Mouse (Mus musculus) kidney, postnatal 4 days (tissue): ENCODE data around the gene Zfand3.

Experiments used
- DNase-seq, 2 experiments: peaks; one replicate each; pipeline ENCODE4 v3.0.0; 2021; ENCODE audit warnings: mixed read lengths in 2 of 2

Zfand3 gene

DNA sequence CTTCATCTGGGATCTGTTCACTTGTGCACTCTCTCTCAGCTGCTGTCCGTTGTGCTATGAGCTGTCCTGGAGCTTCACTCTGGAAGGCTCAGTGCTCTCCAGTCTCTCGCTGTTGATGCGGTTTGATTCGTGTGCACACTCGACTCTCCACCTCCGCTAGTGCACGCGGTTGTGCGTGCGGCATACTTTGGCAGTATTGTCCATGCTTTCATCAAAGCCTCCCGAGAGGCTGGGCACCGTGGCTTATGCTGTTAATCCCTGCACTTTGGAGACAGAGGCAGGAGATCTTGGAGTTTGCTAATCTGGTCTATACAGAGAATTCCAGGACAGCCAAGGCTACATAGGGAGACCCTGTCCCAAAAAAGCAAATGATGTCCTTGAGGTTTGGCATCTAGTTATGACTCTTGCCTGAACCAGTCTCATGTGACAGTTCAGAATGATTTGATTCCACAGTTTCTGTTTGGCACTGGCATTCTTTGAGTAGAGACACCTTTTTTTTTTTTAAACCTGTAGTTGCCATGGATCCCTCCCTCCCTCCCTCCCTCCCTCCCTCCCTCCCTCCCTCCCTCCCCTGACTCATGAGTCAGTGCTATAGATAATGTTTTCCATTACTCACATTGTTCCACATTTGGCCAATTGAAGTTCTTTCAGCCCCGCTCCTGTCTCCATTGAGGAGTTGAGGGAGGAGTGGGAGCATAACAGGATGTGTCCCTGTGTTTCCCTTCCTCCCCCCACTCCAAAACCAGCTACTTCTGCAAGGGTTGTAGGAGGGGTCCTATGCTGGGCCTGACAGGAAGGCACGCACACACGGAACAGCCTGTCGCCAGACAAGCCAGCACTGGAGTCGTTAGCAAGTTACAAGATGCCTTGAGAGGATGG lies 192.1 kb downstream of the Zfand3 start:
- peak; percentile 12 to 29 for DNase-seq

DNA sequence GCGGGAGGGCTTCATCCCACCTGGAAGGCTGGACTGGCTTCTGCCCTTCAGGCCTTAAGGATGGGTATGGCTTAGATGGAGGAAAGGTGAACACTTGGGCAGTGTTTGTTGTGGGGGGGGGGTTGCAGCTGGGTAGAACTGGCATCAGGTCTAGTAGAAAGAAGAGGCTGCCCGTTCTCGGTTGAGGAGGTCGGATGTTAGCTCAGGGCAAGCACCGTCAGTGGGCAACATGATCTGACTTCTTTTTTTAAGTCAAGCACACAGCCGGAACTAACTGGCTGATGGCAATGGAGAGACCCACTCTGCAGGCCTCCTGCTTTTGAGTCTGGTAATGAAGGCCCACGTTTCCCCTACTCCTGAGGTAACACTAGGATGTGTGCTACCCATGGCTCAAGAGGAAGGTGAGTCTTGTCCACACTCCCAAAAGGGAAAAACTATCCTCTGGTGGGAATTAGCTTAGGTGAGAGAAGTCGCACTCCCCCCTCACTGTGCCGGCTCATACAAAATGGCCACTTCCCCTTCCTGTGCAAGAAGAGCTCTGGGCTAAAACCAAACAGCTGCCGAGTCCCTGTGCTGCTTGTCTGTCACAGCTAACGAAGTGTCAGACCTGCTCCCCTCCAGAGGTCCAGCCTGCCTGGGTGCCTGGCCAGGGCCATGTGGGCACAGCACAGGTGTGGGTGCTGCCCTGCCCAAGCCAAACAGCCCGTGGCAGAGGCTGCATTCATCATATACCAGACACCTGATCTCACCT lies 192.9 kb downstream of the Zfand3 start:
- peak; percentile 10 to 39 for DNase-seq

DNA sequence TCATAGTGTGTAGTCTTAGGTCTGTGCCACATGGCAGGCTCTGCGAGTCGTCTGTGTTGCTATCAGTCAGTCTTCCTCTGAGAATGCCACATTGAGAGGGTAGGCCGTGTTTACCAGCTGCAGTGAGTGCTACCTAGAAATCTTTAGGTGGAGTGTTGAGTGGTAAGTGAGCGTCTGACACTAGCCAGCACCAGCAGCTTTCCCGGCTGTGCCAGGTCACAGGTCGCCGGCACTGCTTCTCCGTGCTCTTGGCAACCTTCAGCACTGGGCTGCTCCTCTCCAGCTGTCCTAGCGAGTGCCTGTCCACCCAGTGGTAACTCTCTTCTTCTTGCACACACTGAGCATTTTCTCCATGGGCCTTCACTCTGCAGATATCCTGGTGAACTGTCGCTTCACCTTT lies 193.9 kb downstream of the Zfand3 start:
- peak; percentile 36 to 53 for DNase-seq

DNA sequence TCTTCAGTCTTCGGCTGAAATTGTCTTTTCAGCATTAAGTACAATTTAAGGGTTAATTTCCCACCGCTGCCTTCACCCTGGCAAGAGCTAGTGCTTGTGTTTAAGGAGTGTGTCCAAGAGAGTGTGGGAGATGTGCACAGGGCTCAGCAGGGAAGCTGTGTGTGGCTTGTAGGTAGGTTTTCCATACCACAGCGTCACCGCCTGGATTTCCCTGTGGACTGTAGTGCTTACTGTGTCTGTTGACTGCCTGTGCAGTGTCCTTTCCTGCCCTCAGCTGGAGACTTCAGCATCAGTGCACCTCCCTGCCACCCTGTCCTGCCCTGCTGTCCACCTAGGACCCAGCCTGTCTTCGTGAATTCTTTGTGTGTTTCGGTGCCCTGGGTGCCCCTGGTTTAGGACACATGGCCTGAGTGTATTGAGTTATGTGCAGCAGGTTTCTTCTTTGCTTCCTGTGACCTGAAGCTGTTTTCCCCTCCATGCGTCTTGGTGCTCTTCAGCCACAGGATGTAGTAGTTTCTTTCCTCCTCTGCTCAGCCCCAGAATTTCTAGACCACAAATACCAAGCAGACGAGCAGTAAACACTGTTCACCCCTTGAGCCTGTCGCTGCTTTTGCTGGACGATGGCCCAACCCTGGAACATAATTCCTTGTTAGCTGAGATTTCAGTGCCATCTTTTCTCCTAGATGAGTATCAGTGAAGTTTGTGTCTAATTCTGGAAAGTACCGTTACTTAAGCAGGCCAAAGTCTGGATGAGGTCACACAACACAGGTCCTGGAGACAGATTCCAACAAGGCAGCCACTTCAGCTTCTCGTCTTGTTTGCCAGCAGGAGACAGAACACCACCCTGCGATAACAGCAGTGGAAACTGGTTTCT lies 195.1 kb downstream of the Zfand3 start:
- peak in 1 of 2 experiments; percentile 56 for DNase-seq

DNA sequence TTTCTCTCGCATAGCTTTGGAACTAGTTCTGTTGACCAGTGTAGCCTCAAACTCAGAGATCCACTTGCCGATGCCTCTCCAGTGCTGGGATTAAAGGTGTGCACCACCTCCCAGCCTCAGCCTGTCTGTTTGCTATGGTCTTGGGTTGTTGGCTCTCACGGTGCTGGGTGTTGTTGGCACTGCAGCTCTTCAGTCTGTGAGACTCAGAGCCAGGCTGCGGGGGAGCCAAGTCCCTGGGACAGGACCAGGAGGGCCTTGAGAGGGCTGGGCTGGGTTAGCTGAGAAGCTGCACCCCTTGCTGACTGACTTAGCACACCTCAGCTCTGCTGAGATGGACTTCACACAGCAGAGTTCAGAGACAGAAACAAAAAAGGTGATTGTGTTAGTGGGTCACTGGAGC lies 195.8 kb downstream of the Zfand3 start:
- DNase-seq = no peak

DNA sequence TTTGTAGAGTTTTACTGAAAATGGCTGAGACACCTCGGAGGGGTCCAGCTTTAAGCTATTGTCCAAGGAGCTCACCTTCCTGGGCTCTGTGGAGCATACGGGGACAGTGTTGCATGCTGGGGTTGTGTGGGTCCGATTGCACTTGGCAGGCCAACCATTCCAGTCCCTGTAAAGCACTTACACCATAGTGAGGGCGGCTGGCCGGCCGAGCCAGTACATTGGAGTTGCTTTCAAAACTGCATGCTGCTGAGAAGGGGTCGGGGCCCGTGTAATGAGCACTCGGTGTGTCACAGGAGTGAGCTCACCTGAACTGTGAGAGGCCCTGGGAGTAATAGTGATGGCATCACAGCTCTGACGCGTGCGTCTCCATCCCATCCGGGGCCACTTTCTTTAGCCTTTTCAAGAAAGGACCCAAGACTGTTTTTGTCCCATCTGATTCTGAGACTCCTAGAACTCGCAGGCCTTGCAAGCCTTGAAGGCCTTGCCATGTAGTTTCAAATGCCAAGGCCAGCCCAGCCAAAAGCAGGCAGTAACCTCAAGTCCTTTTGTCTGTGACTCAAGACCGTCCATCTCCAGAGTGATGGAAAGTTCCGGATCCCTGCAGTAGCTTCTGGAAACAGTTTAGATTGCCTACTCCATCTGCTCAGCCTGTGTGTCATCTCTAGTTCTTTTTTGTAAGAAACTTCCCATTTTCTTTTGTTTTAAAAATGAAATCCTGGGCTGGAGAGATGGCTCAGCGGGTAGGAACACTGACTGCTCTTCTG lies 200.7 kb downstream of the Zfand3 start:
- no peak for DNase-seq

DNA sequence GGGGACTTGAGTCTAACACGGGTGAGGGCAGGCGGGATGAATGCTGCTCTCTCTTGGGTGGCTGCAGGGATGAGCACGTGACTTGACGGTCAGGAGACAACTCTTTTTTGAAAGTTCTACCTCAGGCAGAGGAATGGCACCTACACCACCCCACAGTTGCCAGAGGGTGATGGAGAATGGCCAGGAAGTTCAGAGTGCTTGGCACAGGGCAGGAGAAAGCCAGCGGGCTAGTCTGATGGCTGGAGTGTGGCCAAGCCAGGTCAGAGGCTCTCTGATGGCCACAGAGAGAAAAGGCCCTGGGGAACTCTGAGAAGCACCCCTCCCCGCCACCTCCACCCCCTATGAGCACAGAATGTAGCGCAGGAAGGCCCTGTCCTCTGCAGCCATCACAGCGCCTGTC lies 205.7 kb downstream of the Zfand3 start:
- no peak for DNase-seq

DNA sequence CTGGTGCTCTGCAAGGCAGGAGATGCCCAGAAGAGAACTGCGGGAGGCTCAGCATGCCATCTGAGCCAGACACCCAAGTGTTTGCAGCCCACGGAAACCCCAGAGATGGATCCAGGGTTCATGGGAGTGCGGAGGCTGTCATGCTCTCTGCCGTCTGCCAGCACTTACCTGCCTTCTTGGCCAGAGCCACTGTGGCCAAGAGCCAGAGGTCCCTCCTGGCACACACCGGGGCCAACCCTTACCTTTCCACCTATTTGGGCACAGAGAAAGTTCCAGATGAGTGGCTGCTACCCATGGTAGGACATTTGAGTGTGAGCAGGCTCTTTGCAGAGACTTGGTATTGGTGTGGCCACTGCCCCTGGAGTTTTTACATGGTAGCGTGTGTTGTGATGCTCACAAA lies 206.4 kb downstream of the Zfand3 start:
- DNase-seq = no peak

DNA sequence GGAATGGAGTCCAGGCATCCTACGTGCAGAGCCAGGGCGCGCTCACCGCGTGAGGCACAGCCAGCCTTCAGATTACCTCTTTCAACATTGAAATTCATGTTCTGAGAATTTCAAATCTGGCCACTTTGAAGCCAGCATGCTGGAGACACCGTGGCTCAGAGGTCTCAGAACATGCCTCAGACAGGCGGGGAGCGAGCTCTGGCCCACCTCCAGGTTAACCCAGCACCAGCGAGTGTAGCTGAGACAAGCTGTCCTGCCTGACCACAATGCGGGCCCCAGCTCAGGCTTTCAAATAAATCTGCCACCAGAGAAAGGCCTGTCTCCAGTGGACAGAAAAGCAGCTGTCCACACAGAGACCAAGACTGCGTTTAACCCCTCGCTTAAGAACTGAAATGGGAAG lies 208.1 kb downstream of the Zfand3 start:
- DNase-seq = peak; percentile 59 to 67

DNA sequence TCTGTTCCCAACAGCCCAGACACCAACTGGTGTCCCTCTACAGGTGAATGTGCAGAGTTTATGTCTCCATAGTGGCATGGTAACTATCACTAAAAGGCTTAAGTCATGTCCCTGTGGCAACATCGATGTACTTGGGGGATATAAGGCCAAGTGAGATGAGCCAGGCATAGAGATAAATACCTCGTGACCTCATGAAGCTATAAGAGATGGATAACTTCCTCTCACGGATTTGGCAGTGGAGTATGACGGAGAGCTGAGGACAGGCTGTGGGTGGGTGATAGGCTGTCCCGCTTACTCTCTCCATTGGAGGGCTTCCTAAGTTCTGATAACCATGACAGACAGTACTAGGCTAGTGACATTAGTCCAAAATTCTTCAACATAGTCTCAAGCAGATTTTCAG lies 208.8 kb downstream of the Zfand3 start:
- no peak for DNase-seq

DNA sequence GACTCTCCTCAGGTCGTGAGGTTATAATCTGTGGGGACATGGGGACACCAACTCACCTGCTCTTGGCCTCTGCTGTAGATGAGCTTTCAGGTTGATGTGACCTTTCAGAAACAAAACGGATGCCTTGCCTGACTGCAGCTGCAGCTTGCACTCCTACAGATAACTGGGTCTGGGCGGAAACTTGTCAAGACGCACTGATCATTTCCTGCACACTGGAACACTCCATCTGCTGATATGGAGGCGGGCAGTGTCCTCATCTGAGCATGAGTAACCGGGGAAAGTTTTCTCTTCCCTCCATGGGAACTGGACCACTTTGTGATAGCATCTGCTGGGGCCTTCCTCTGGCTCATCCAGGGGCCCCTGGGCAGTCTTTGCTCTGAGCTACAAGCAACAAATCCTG lies 209.9 kb downstream of the Zfand3 start:
- no peak for DNase-seq

DNA sequence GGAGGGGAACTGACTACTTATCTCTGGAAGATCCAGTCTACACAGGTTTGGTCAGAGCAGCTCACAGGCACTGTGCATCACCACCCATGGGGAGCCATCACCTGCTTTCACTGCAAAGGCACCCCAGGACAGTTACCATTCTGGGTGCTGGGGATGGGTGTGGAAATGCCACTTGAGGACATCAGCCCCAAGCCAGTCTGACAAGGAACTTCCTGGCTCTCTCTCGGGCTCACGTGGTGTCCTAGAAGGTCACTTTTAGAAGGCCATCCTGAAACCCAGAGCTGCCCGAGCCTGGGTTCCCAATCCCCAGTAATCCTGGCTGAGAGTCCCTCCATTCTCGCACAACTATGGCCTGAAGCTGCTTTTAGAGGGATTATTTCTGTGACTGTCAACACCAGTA lies 211.2 kb downstream of the Zfand3 start:
- no peak for DNase-seq

DNA sequence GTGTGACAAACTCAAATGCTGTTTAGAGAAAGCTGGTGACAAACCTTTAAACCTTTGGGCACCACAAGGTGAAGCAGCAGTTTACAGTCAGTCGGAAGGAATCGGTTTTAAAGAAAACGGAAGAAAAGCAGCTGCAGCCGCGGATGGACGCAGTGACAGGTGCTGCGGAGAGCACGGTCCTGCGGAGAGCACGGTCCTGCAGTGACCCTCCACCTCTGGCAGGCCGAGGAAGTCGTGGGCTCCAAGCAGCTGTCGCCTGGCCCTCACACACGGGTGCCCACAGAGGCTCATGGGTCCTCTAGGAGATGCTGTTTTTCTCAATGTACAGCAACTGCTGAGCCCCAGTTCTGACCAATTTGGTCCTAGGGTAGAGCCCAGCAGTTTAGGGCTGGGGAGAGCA lies 217.1 kb downstream of the Zfand3 start:
- no peak for DNase-seq

DNA sequence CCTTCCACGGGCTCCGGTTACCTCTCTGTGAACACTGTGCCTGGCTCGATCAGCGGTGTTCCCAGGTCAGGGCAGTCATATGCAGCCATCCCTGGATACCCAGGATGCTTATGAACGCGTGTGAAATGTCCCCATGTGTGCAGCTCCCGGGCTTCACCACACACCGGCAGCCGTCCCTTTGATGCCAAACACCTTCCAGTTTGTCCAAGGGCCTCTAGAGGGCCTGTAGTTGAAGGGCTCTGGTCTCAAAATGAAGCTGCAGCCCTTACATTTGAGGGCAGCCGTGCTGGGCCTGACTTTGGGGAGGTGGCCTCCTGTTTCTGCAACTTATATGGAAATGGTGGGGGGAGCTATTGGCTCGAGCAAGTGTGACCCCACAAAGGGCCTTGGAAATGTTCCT lies 217.8 kb downstream of the Zfand3 start:
- DNase-seq = no peak

DNA sequence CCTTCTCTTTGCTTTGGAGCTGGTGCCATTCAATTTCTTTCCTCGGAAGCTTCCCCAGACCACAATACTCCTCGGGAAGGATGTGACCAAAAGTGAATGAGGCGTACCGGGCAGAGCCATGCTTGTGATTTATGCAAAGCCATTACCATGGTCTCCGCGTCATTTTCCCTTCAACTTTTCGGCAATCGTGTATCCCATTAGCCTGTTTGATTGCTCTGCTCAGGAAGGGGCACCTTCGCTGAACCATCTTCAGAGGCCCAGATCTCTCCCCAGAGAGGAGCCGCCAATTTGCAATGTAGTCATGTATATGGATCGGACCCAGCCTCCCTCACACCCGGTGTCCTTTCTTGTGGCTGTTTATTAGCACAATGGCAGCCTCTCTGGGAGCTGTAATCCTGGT lies 218.3 kb downstream of the Zfand3 start:
- no peak for DNase-seq

DNA sequence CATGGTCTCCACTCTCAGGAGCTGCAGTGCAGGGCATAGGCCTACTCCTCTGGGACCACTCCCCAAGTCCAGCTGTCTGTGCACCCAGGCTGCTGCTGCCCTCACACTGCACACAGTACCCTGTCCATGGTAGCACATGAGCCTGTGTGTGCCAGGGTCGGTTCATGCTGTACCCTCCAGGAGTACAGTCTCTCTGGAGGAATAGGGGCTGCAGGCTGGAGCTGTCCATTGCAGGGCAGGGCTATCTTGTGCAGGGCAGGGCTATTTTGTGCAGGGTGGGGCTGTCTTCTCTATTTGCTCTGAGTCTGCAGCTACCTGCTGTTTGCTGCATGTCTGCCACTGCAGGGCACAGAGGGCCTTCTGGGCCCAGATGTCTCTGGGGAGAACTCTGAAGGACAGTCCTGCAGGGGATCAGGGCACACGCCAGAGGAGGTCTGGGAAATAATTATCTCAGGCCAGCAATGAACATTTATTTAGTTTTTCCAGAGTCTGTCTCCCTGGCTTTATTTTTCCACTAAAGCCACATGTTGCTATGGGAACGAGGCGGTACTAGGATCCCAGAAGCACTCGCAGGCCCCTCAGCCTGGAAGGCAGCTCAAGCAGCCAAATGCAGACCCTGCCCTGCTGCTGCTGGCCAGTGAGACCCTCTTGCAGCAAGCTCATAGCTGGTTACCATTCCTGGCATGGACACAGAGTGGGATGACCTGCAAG lies 220.7 kb downstream of the Zfand3 start:
- no peak for DNase-seq

DNA sequence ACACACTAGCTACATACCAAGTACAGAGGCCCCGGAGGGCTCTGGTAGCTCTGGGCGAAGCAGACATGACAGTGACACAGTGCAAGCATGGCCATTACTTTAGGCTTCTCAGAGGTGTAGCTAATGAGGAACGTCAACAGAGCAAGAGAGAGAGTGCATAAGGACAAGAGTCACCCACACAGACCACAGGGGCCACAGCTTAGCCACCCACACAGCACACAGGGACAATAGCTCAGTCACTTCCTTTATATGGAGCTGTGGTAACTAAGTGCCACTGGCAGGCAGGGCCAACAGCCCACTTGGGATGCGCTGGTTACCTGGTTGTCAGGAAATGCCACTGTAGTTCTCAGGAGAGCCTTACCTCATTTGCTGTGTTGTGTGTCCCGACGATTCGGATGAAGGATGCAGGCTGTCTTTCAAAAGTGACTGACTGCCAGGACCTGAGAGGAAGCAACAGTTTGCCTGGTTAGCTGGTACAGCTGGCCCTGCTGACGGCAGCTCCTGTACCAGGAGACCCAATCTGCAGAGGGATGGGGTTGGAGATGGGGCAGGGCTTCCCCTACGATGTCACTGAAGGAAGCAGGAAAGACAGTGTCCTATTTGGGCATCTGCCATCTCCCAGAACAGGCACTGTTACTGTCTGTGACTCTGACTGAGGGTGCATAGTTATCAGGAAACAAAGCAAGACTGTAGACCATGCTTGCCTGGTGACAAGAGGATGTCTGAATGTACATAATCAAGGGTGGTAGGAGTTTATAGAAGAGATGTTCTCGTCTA lies 224.1 kb downstream of the Zfand3 start:
- DNase-seq = no peak

DNA sequence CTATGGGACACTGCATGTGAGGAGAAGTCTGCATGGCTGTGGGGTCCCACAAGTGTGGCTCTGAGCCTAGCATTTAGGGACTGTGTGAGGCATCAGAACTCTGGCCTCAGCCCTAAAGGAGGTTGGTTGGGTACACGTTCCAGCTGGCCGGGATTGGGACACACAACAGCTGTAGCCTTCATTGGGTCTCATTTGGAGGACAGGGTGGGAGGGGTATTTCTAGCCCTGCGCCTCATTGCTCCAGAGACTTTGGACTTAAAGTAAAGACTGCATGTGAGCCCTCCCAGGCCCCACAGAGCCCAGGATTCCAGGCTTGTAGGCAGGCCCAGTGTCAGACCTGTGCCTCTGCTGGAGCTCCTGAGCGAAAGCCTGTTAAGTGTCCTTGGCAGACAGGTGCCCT lies 225.9 kb downstream of the Zfand3 start:
- peak; percentile 66 to 68 for DNase-seq

DNA sequence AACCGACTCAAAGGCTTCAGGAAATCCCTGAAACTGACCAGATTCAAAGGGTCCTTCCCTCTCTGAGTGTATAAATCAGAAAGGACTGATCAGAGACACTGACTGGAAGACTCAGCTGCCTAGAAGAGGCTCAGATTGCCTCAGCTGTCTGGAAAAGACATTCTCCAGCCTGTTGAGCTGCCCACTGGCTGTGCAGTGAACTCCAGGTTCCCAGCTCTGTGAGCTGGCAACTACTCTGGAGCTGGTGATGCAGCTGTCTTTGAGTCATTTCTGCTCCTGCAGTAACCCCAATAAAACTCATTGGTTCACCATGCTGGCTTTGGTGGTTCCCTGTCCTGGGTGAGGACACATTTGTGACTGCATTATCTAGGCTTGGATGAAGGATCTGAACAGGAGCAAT lies 226.9 kb downstream of the Zfand3 start:
- no peak for DNase-seq

DNA sequence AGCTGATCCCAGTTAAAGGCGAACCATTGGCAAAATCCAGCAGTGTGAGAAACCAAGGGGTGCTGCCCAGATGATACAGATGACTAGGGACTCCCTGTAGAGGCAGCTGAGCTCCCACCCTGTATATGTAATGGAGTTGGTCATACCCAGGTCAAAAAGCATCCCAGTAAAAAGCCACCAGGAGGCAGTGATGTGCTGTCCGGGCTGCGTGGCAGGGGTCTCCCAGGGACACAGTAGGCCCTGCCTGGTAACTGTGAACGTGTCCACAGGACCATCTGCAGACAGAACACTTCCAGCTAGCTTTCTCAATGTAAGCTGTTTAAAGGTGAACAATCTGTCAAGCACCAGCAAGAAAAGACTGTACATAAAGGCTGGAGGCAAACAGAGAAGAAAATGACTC lies 228.2 kb downstream of the Zfand3 start:
- no peak for DNase-seq

DNA sequence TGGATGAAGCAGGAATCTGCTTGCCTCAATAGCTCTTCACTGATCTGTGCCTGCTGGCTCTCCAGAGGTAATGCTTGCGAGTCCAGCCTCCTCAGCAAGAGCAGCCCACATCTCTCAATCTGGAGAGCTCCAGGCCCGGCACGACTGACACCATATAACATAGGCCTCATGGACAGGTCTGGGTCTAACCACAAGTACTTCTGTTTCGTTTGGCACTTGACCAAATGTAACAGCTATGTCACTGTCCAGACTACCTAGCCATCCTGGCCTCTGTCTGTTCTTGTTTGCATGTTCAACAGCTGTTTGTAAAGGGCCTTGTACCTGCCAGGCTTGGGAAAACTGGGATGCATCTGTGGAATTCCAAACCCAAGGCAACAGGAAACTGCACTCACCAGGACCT lies 230.8 kb downstream of the Zfand3 start:
- DNase-seq = no peak
